Mouse (Mus musculus) stomach, embryonic 16.5 days (tissue): Measurements from ENCODE around the gene Msh4. TPM values are rescaled to one million over a fixed set of nuclear protein-coding genes. Genes with fewer than 3 reads are reported as not detected.
"Not testable (repeated sequence)": the region's sequence is repeated elsewhere in the genome, so short reads cannot be mapped to it uniquely, and the experiment has no call there.

Experiments
- ATAC-seq: fragments of 200-750 bp; cut with Nextera tagmentation; 2 replicates; pipeline ENCODE4 v1.8.0; 2017; ENCODE audit warnings: moderate number of reproducible peaks, moderate TSS enrichment; ENCODE audit not compliant: insufficient read depth, low FRiP score
- H3K27ac ChIP-seq: fragments of 300-500 bp; sonication (generic); 2 replicates; pipeline ENCODE4 v1.5.1; 2014; ENCODE audit warnings: low read length
- H3K27me3 ChIP-seq: fragments of 300-500 bp; sonication (generic); 2 replicates; pipeline ENCODE4 v1.6.1; 2014; ENCODE audit warnings: low read length, control low read depth, mixed read lengths; ENCODE audit not compliant: control insufficient read depth, insufficient read depth
- H3K36me3 ChIP-seq: fragments of 300-500 bp; sonication (generic); 2 replicates; pipeline ENCODE4 v1.6.1; 2014; ENCODE audit warnings: low read length; ENCODE audit not compliant: control insufficient read depth, insufficient read depth
- H3K4me1 ChIP-seq: fragments of 300-500 bp; sonication (generic); 2 replicates; pipeline ENCODE4 v1.6.1; 2014; ENCODE audit warnings: low read length, control low read depth, mixed read lengths; ENCODE audit not compliant: control insufficient read depth, insufficient read depth
- H3K4me2 ChIP-seq: fragments of 300-500 bp; sonication (generic); 2 replicates; pipeline ENCODE4 v1.6.1; 2014; ENCODE audit warnings: low read depth, low read length, mixed read lengths
- H3K4me3 ChIP-seq: fragments of 300-500 bp; sonication (generic); replicated peaks from 2 replicates; pipeline ENCODE4 v1.5.1; 2014; ENCODE audit warnings: mild to moderate bottlenecking, low read length
- H3K9ac ChIP-seq: fragments of 300-500 bp; sonication (generic); 2 replicates; pipeline ENCODE4 v1.6.1; 2014; ENCODE audit warnings: low read length
- H3K9me3 ChIP-seq: fragments of 300-500 bp; sonication (generic); replicated peaks from 2 replicates; pipeline ENCODE4 v1.6.1; 2016; ENCODE audit warnings: low read length, control low read depth; ENCODE audit not compliant: control insufficient read depth
- WGBS: fragments of 180-500 bp; shearing (Covaris S2); extraction: QIAGEN DNeasy Blood & Tissue Kit; methylation state at CpG from one replicate; pipeline ENCODE4 v1.1.7; 2014; 5-methylcytosine and 5-hydroxymethylcytosine counted together
- polyA plus RNA-seq: library from polyadenylated mRNA; unstranded; fragments of >200 nt; fragmentation: Nextera tagmentation; extraction: Ambion mirVana; gene quantifications from 2 replicates; pipeline ENCODE4 v1.2.1, GENCODE M21; 2015

The Msh4 gene
- polyA plus RNA-seq, 1 experiment from 2014 or later: not detected

DNA sequence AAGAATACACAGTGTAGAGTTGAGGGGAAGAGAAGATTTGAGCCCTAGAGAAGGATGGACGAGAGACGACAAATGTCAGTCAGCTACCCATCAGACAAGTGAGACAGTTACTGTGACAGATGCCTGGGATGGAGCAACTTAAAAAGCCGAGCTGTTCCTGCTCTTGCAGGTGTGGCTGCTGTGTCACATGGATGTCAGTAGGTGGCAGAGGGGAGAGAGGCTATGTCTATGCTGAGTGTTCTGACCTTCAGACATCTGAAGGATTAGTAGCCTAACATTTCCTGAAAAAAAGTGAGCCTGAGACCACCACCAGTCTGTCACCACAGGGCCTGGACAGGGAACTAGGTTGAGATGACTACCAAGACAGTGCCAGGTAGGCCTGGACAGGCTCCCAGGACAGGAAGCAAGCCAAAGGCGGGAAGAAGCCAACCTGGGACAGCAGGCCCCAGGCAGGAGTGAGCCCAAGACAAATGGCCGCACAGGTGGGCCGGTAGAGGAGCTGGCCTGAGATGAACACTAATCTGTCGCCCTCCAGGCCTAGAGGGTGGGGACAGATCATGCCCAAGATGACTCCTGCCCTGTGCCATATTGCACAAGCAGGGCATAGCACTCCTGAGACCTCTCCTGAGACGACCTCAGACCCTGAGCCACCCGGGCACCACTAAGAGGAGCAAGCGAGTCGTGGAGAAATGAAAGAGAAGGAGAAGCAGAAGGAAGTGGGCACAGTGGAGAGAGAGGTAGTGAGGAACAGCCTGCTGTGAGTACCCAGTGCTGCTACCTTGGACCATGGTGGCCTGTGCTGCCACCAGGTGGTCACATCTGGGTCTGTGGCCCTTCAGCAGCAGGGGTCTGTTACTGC lies 74.7 kb downstream of the Msh4 start:
- H3K27ac ChIP-seq: no peak overlapping the region
- H3K36me3 ChIP-seq: no peaks in the 10 kb centered on the region
- no peak overlapping the region for H3K4me2 ChIP-seq
- 74% methylated on average over 11 of the region's 11 CpGs for WGBS
- H3K9me3 ChIP-seq: no peaks in the 10 kb centered on the region
- H3K9ac ChIP-seq: no peak overlapping the region
- no peak overlapping the region for H3K4me3 ChIP-seq
- no peaks in the 10 kb centered on the region for H3K27me3 ChIP-seq
- ATAC-seq: peak; percentile 53; the same call in 1 of the 2 replicates
- H3K4me1 ChIP-seq: no peaks in the 10 kb centered on the region

DNA sequence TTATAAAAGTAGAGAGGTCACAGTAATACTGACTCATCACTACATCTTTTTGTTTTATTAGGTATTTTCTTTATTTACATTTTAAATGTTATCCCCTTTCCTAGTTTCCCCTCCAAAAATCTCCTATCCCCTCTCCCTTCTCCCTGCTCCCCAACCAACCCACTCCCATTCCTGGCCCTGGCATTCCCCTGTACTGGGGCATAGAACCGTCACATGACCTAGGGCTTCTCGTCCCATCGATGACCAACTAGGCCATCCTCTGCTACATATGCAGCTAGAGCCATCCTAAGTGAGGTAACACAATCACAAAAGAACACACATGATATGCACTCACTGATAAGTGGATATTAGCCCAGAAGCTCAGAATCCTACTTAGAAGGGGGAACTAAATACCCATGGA lies 76.2 kb downstream of the Msh4 start:
- not testable (repeated sequence) for H3K4me1 ChIP-seq, H3K27ac ChIP-seq, H3K36me3 ChIP-seq, H3K9me3 ChIP-seq, H3K9ac ChIP-seq, H3K4me3 ChIP-seq, H3K27me3 ChIP-seq, ATAC-seq, H3K4me2 ChIP-seq
- 94% methylated on average over 3 of the region's 3 CpGs for WGBS

DNA sequence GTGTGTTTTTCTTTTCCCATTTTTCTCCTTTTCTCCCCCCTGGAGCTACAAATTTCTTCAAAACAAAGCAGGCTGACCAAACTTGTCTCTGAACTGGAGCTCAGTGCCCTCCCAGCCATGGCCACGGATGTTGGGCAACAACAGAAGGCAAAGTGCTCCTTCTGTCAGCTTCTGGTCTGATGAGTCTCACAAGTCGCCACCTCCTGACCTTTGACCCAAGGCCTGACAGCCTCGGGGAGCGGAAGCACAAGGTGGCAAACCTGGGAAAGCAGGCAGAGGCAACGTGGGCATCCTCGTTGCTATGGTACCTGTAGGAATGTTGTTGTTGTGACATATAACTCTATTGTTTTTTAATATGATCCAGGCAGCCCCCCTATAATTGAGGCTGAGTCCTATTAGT lies 79.3 kb downstream of the Msh4 start:
- Histone ChIP-seq H3K4me3 (no peak overlapping the region), H3K27me3 (no peaks in the 10 kb centered on the region), H3K27ac (no peak overlapping the region), H3K4me2 (no peak overlapping the region), H3K4me1 (peaks cover 5% of the 10 kb centered on the region), H3K9ac (no peak overlapping the region), H3K36me3 (no peaks in the 10 kb centered on the region), H3K9me3 (no peaks in the 10 kb centered on the region)
- ATAC-seq: no peak
- WGBS: 43% methylated on average over 6 of the region's 6 CpGs

DNA sequence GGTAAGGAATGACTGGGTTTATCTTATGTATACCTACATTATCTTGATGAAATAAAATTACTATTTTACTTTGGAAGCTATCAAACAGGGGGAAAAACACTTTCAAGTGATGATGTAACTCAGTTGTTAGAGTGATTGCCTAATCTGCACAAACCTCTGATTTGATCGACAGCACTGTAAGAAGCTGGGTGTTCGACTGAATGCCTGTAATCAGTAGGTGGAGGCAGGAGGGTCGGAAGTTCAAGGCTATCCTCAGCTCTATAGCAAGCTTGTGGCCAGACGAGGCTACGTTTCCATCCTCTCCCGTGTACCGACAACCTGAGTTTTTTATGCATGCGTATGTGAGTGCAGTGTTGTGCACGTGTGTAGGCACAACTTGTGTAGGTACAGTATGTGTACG lies 80.7 kb downstream of the Msh4 start:
- no peak overlapping the region for H3K9ac ChIP-seq
- peaks cover 5% of the 10 kb centered on the region for H3K4me1 ChIP-seq
- H3K4me3 ChIP-seq: no peak overlapping the region
- no peak for ATAC-seq
- no peaks in the 10 kb centered on the region for H3K27me3 ChIP-seq
- H3K36me3 ChIP-seq: no peaks in the 10 kb centered on the region
- no peaks in the 10 kb centered on the region for H3K9me3 ChIP-seq
- 79% methylated on average over 10 of the region's 10 CpGs for WGBS
- no peak overlapping the region for H3K27ac ChIP-seq
- H3K4me2 ChIP-seq: no peak overlapping the region

DNA sequence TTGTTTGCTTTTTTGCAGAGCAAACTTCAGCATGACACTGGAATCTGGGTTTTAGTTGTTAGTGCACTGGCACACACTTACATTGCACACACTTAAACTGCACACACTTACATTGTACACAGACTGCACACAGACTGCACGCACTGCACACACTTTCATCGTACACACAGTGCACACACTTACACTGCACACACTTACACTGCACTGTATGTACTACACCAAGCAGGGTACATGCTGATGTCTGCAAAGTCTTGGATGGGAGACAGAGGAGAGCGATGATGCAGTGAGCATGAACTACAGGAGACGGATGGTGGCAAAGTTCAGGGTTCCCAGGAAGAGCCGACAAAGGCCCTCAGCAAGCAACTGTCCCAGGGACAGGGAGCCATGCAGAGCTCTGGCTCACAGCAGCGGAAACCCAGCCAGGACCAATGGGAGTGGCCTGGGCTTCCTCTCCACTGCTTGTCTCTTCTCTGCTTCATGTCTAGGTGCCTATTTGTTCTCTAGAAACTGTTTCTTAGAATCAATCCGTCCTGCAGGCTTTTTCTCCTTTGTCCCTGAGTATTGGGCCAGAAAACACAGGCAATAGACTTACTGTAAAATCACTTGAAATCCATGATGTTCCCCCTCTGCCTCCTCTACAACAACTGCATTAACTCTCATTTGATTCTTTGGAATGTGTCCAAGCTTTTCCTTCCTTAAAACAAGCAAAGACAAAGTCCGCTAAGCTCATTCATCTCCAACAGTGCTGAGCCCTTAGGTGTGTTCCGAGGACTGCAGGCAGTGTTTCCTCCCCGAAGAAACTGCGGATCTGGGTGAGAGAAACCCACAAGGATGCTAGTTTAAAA lies 82.0 kb downstream of the Msh4 start:
- no peak; the same call in 1 of the 2 replicates for ATAC-seq
- no peak overlapping the region; the same call in 1 of the 2 replicates for H3K9ac ChIP-seq
- no peak overlapping the region for H3K4me3 ChIP-seq
- H3K4me2 ChIP-seq: no peak overlapping the region
- H3K27me3 ChIP-seq: no peaks in the 10 kb centered on the region
- no peak overlapping the region for H3K27ac ChIP-seq
- H3K4me1 ChIP-seq: peaks cover 5% of the 10 kb centered on the region
- H3K9me3 ChIP-seq: no peaks in the 10 kb centered on the region
- H3K36me3 ChIP-seq: no peaks in the 10 kb centered on the region
- 48% methylated on average over 11 of the region's 11 CpGs for WGBS

DNA sequence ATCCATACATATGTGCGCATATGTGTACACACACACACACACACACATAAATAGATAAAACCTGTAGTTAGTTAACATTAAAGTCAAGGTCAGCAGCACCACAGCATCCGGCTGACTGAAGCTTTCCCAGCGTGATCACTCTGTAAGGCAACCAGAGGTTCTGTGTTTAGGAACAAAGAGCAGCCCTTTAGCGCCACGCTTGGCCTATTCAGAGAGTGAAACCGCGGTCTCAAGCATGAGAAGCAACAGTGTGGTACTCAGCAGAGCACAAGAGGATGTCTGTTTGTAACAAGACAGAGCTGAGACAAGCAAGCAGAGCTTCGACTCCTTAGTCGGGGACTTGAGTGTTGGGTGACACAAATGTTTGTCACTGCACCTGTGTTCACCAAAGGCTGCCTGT lies 86.5 kb downstream of the Msh4 start:
- H3K9ac ChIP-seq: no peak overlapping the region
- no peak for ATAC-seq
- no peaks in the 10 kb centered on the region for H3K9me3 ChIP-seq
- WGBS: 89% methylated on average over 9 of the region's 9 CpGs
- no peaks in the 10 kb centered on the region for H3K27me3 ChIP-seq
- H3K4me1 ChIP-seq: peaks cover 5% of the 10 kb centered on the region
- H3K4me3 ChIP-seq: no peak overlapping the region
- H3K36me3 ChIP-seq: no peaks in the 10 kb centered on the region
- no peak overlapping the region for H3K4me2 ChIP-seq
- H3K27ac ChIP-seq: no peak overlapping the region

DNA sequence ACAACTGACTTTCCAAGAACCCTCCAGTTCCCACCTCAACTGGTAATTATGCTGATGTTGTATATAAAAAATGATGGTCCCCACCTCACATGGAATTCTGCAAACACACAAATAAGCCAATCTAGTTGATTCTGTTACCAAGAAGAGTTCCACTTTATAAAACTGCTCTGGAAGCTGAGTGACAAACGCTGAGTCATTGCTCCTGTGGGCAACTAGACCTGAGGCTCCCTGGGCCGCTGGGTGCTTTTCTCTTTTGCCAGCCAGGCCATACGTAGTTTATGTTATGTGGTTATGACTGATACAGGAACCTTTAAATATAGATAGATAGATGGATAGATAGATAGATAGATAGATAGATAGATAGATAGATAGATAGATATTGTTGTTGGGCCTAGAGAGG lies 87.2 kb downstream of the Msh4 start:
- ATAC-seq: no peak
- H3K4me3 ChIP-seq: no peak overlapping the region
- no peak overlapping the region for H3K9ac ChIP-seq
- 88% methylated on average over 3 of the region's 3 CpGs for WGBS
- H3K27me3 ChIP-seq: no peaks in the 10 kb centered on the region
- H3K36me3 ChIP-seq: no peaks in the 10 kb centered on the region
- H3K9me3 ChIP-seq: no peaks in the 10 kb centered on the region
- H3K4me2 ChIP-seq: no peak overlapping the region
- no peak overlapping the region for H3K27ac ChIP-seq
- no peaks in the 10 kb centered on the region; the same call in none of the 2 replicates for H3K4me1 ChIP-seq

DNA sequence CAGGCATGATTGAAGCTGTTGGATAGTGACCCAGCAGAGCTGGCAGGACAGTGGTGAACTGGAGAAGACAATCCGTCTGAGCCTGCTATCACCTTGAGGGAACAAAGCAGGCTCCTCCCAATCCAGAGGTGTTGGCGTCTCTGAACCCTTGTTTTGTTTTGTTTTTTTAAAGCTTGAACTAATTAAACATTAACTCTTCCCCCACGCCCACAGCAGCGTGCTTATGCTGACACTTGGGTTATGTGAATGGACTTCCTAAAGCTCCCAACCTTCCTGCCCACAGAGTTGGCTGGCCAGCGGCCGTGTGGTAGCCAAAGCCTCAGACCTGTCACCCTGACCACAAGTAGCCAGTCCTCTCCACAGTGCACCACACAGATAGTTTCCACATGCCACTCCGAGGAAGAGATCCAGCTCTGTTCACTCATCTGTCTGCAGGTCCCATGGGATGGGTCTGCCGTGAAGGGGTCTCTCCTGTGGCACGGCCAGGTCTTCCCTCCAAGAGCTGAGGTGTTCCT lies 88.5 kb downstream of the Msh4 start:
- Histone ChIP-seq H3K27me3 (no peaks in the 10 kb centered on the region), H3K4me1 (0 out of 2 replicates have a peak, but pooled peaks cover 2% of the 10 kb centered on the region), H3K36me3 (no peaks in the 10 kb centered on the region), H3K4me2 (no peak overlapping the region), H3K27ac (no peak overlapping the region), H3K9me3 (no peaks in the 10 kb centered on the region), H3K4me3 (no peak overlapping the region), H3K9ac (no peak overlapping the region)
- ATAC-seq: no peak
- 74% methylated on average over 9 of the region's 9 CpGs for WGBS

DNA sequence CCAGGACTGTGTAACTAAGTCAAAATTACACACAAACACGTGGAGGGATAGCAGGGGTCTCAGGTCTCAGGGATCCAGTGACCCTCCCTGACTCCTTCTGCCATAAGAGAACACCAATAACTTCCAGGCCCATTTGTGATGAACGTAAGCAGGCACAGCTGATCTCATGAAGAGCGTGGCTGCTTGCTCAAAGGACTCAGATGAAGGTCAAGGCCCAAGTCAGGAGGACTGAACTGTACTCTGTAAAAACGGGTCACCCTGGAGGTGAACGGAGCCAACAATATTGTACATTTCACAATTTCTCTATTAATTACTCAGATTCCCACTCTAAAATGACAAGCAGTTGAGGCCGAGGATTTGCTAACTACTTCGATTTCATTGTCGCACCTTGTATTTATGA lies 91.9 kb downstream of the Msh4 start:
- no peak for ATAC-seq
- H3K4me2 ChIP-seq: no peak overlapping the region
- H3K4me3 ChIP-seq: no peak overlapping the region
- H3K9ac ChIP-seq: no peak overlapping the region
- no peaks in the 10 kb centered on the region for H3K27me3 ChIP-seq
- H3K4me1 ChIP-seq: 0 out of 2 replicates have a peak, but pooled peaks cover 8% of the 10 kb centered on the region
- H3K36me3 ChIP-seq: no peaks in the 10 kb centered on the region
- no peaks in the 10 kb centered on the region for H3K9me3 ChIP-seq
- WGBS: 88% methylated on average over 8 of the region's 8 CpGs
- H3K27ac ChIP-seq: no peak overlapping the region
